Mouse (Mus musculus): ENCODE results near the gene Lrrk1. TPM values are rescaled to one million over a fixed set of nuclear protein-coding genes. Genes with fewer than 3 reads are reported as not detected.
A peak's percentile ranks its signal among the peaks of the same experiment; 100 is the strongest.

Gene Lrrk1
- total RNA-seq (2021), result 1 to 10 TPM; 4.0 to 5.8 TPM

- intact Hi-C loops (cut with DNase I), result loop anchor here (2.0 to 5.0 kb wide), 2 partner anchors 77 to 286 kb away; no protein-coding TSS in a partner anchor
- peak in 1 of 2 experiments; percentile 21 for DNase-seq (ENCODE audit: low spot score in 2 of 2)
Measured at GRCm38 (mm10) chr7:66387813-66388521, at the start of gene Lrrk1. Gene Lrrk1 (minus strand): TSS chr7:66388350.

GRCm38 (mm10) chr7:66434453-66434935, 46.3 kb upstream of the Lrrk1 start:
- peak; percentile 43 to 66 for DNase-seq (ENCODE audit: low spot score in 2 of 2)
- intact Hi-C loops (cut with DNase I), result loop anchor here (1.0 kb wide), 1 partner anchor 227 kb away; no protein-coding TSS in a partner anchor

- intact Hi-C loops (cut with DNase I), result no loop called here
- DNase-seq (ENCODE audit: low spot score in 2 of 2), result no peak
Measured at GRCm38 (mm10) chr7:66427437-66428161, 39.4 kb upstream of the Lrrk1 start, which contains the start of gene Aldh1a3. Gene Aldh1a3 (minus strand): TSS chr7:66427517.

GRCm38 (mm10) chr7:66427053-66427436, 38.9 kb upstream of the Lrrk1 start:
- intact Hi-C loops (cut with DNase I), result no loop called here
- DNase-seq (ENCODE audit: low spot score in 2 of 2), result no peak

GRCm38 (mm10) chr7:66421903-66422302, 33.8 kb upstream of the Lrrk1 start:
- no peak for DNase-seq (ENCODE audit: low spot score in 2 of 2)

GRCm38 (mm10) chr7:66418981-66419380, 30.8 kb upstream of the Lrrk1 start:
- intact Hi-C loops (cut with DNase I), result no loop called here

More at GRCm38 (mm10) chr7:66421903-66422302, 33.8 kb upstream of the Lrrk1 start:
- intact Hi-C loops (cut with DNase I), result no loop called here

GRCm38 (mm10) chr7:66416829-66417228, 28.7 kb upstream of the Lrrk1 start:
- intact Hi-C loops (cut with DNase I), result no loop called here

More at GRCm38 (mm10) chr7:66418981-66419380, 30.8 kb upstream of the Lrrk1 start:
- no peak for DNase-seq (ENCODE audit: low spot score in 2 of 2)

GRCm38 (mm10) chr7:66413093-66413492, 24.9 kb upstream of the Lrrk1 start:
- DNase-seq (ENCODE audit: low spot score in 2 of 2), result no peak
- intact Hi-C loops (cut with DNase I), result no loop called here

More at GRCm38 (mm10) chr7:66416829-66417228, 28.7 kb upstream of the Lrrk1 start:
- DNase-seq (ENCODE audit: low spot score in 2 of 2), result no peak

- intact Hi-C loops (cut with DNase I), result loop anchor here (2.0 kb wide), 1 partner anchor 251 kb away; no protein-coding TSS in a partner anchor
- peak in 1 of 2 experiments; percentile 12 for DNase-seq (ENCODE audit: low spot score in 2 of 2)
Measured at GRCm38 (mm10) chr7:66409433-66409832, 21.3 kb upstream of the Lrrk1 start.

- no peak for DNase-seq (ENCODE audit: low spot score in 2 of 2)
- intact Hi-C loops (cut with DNase I), result no loop called here
Measured at GRCm38 (mm10) chr7:66406971-66407370, 18.8 kb upstream of the Lrrk1 start.

GRCm38 (mm10) chr7:66405951-66406721, 18.0 kb upstream of the Lrrk1 start:
- intact Hi-C loops (cut with DNase I), result no loop called here

GRCm38 (mm10) chr7:66405541-66405940, 17.4 kb upstream of the Lrrk1 start:
- intact Hi-C loops (cut with DNase I), result no loop called here
- DNase-seq (ENCODE audit: low spot score in 2 of 2), result no peak

More at GRCm38 (mm10) chr7:66405951-66406721, 18.0 kb upstream of the Lrrk1 start:
- no peak for DNase-seq (ENCODE audit: low spot score in 2 of 2)

- DNase-seq (ENCODE audit: low spot score in 2 of 2), result no peak
- intact Hi-C loops (cut with DNase I), result no loop called here
Measured at GRCm38 (mm10) chr7:66404802-66405201, 16.7 kb upstream of the Lrrk1 start.

GRCm38 (mm10) chr7:66404141-66404540, 16.0 kb upstream of the Lrrk1 start:
- intact Hi-C loops (cut with DNase I), result no loop called here
- DNase-seq (ENCODE audit: low spot score in 2 of 2), result no peak

GRCm38 (mm10) chr7:66402876-66403275, 14.7 kb upstream of the Lrrk1 start:
- no peak for DNase-seq (ENCODE audit: low spot score in 2 of 2)
- intact Hi-C loops (cut with DNase I), result no loop called here

GRCm38 (mm10) chr7:66401605-66402004, 13.5 kb upstream of the Lrrk1 start:
- DNase-seq (ENCODE audit: low spot score in 2 of 2), result no peak
- intact Hi-C loops (cut with DNase I), result no loop called here

- no peak for DNase-seq (ENCODE audit: low spot score in 2 of 2)
- intact Hi-C loops (cut with DNase I), result no loop called here
Measured at GRCm38 (mm10) chr7:66397288-66397687, 9.1 kb upstream of the Lrrk1 start.

- intact Hi-C loops (cut with DNase I), result loop anchor here (2.0 to 5.0 kb wide), 2 partner anchors 78 to 287 kb away; no protein-coding TSS in a partner anchor
- DNase-seq (ENCODE audit: low spot score in 2 of 2), result peak; percentile 25 to 32
Measured at GRCm38 (mm10) chr7:66388621-66389532, 727 bp upstream of the Lrrk1 start.

Data from left cerebral cortex, postnatal 36 days (tissue).